ENCODE assay signal across 8 mouse cellular contexts in genomic region chr11:103080323-103081091, GRCm38 (mm10). TPM values are rescaled to one million over a fixed set of nuclear protein-coding genes. Genes with fewer than 3 reads are reported as not detected.
DNase-seq lines count a peak whose midpoint lies in the region; ATAC-seq and TF ChIP-seq lines count a peak whose summit lies in the region.

No protein-coding gene starts in this region.

- no peak for DNase-seq in kidney, postnatal 10 days
- peak; percentile 32 for DNase-seq in liver, postnatal 0 days
- peak; percentile 53 for DNase-seq in thymus, postnatal 4 days
- DNase-seq in kidney, adult 9 months, result no peak
- no peak for DNase-seq in c-Kit-positive CD71-positive TER-119-positive erythroid progenitor cells, embryonic 14.5 days (ENCODE audit: low spot score)

- no peak for TF ChIP-seq POLR2A in bone marrow macrophage, adult 2 months (IDR thresholded peaks at IDR 0.05; ENCODE audit: borderline replicate concordance, low read depth, low read length)

- peak overlapping the region; percentile 59 for H3K4me2 ChIP-seq in kidney, embryonic 15.5 days
- H3K4me2 ChIP-seq in forebrain, embryonic 16.5 days (ENCODE audit: low read length), result peak overlapping the region; percentile 55
- peak overlapping the region; percentile 58 for H3K4me2 ChIP-seq in liver, postnatal 0 days (ENCODE audit: low read depth, low read length)

- H3K4me3 ChIP-seq in kidney, embryonic 15.5 days (replicated peaks), result peak overlapping the region; percentile 36
- H3K4me3 ChIP-seq in bone marrow macrophage, adult 2 months (ENCODE audit: insufficient read depth, low read length), result no peak overlapping the region
- H3K4me3 ChIP-seq in forebrain, embryonic 16.5 days (replicated peaks; ENCODE audit: low read length), result peak overlapping the region; percentile 32
- H3K4me3 ChIP-seq in liver, postnatal 0 days (ENCODE audit: low read depth, low read length), result peak overlapping the region; percentile 28

- peak; percentile 75 for ATAC-seq in kidney, embryonic 15.5 days (replicated peaks; ENCODE audit: low FRiP score)
- ATAC-seq in forebrain, embryonic 16.5 days, result no peak
- ATAC-seq in liver, postnatal 0 days, result 0 out of 2 replicates have a peak, but pooled peaks have one; percentile 31

- no peak overlapping the region for H3K27ac ChIP-seq in kidney, embryonic 15.5 days
- H3K27ac ChIP-seq in bone marrow macrophage, adult 2 months (ENCODE audit: insufficient read depth, low read depth, low read length), result no peak overlapping the region
- no peak overlapping the region for H3K27ac ChIP-seq in forebrain, embryonic 16.5 days (ENCODE audit: low read length)
- H3K27ac ChIP-seq in liver, postnatal 0 days (ENCODE audit: low read depth), result no peak overlapping the region

- no peaks in the 10 kb centered on the region for H3K36me3 ChIP-seq in kidney, embryonic 15.5 days
- no peaks in the 10 kb centered on the region for H3K36me3 ChIP-seq in forebrain, embryonic 16.5 days (ENCODE audit: control insufficient read depth, insufficient read depth)
- no peaks in the 10 kb centered on the region for H3K36me3 ChIP-seq in liver, postnatal 0 days (replicated peaks; ENCODE audit: insufficient read depth, low read length)

- H3K4me1 ChIP-seq in kidney, embryonic 15.5 days, result peaks cover 14% of the 10 kb centered on the region
- H3K4me1 ChIP-seq in bone marrow macrophage, adult 2 months (ENCODE audit: control insufficient read depth, insufficient read depth, low read length), result no peaks in the 10 kb centered on the region
- peaks cover 10% of the 10 kb centered on the region for H3K4me1 ChIP-seq in forebrain, embryonic 16.5 days (replicated peaks; ENCODE audit: control insufficient read depth, insufficient read depth, low read length)
- H3K4me1 ChIP-seq in liver, postnatal 0 days (ENCODE audit: insufficient read depth), result peaks cover 9% of the 10 kb centered on the region

- H3K9me3 ChIP-seq in kidney, embryonic 15.5 days (replicated peaks), result no peaks in the 10 kb centered on the region
- no peaks in the 10 kb centered on the region for H3K9me3 ChIP-seq in forebrain, embryonic 16.5 days (ENCODE audit: control insufficient read depth, low read length)
- H3K9me3 ChIP-seq in liver, postnatal 0 days (ENCODE audit: low read length), result no peaks in the 10 kb centered on the region

- TF ChIP-seq CTCF in bone marrow macrophage, adult 2 months (IDR thresholded peaks at IDR 0.05; ENCODE audit: low read depth, low read length), result peak; percentile 24; the same call in 1 of the 2 replicates
- TF ChIP-seq CTCF in liver, postnatal 0 days (IDR thresholded peaks at IDR 0.05; ENCODE audit: low read depth), result peak; percentile 45

- WGBS in kidney, embryonic 15.5 days, result 2% methylated on average over 43 of the region's 43 CpGs
- WGBS in forebrain, embryonic 16.5 days, result 2% methylated on average over 42 of the region's 43 CpGs
- WGBS in liver, postnatal 0 days (ENCODE audit: insufficient replicate concordance), result 10% methylated on average over 39 of the region's 43 CpGs

- peaks cover 40% of the 10 kb centered on the region for H3K27me3 ChIP-seq in kidney, embryonic 15.5 days
- peaks cover 20% of the 10 kb centered on the region for H3K27me3 ChIP-seq in forebrain, embryonic 16.5 days (replicated peaks; ENCODE audit: control insufficient read depth, insufficient read depth, low read length)
- H3K27me3 ChIP-seq in liver, postnatal 0 days (ENCODE audit: insufficient read depth, low read length), result peaks cover 12% of the 10 kb centered on the region

- peak overlapping the region; percentile 24; the same call in 1 of the 2 replicates for H3K9ac ChIP-seq in kidney, embryonic 15.5 days
- peak overlapping the region; percentile 42 for H3K9ac ChIP-seq in forebrain, embryonic 16.5 days (replicated peaks; ENCODE audit: low read depth, low read length)
- 0 out of 2 replicates have a peak overlapping the region, but pooled peaks have one; percentile 30 for H3K9ac ChIP-seq in liver, postnatal 0 days (replicated peaks)

- no peak for TF ChIP-seq EP300 in liver, postnatal 0 days (IDR thresholded peaks at IDR 0.05; ENCODE audit: low read depth)

RNA-seq across cellular contexts. Expression of gene Plcd3, which starts 21.0 kb away (rescaled TPM):
- polyA plus RNA-seq in kidney, embryonic 15.5 days (2015; fragmentation: Nextera tagmentation; extraction: Ambion mirVana), result 6.2 and 6.4 TPM in 2 replicates
- 1.7 and 2.3 TPM in 2 replicates for polyA plus RNA-seq in bone marrow macrophage, adult 2 months (2012; ENCODE audit: insufficient read depth, insufficient read length, missing spikeins)
- polyA plus RNA-seq in forebrain, embryonic 16.5 days (2015; fragmentation: Nextera tagmentation; extraction: Ambion mirVana), result 2.5 and 2.6 TPM in 2 replicates
- polyA plus RNA-seq in liver, postnatal 0 days (2015; fragmentation: Nextera tagmentation; extraction: Ambion mirVana), result 0.82 and 0.85 TPM in 2 replicates

RNA-seq across cellular contexts. Expression of gene Acbd4, which starts 21.0 kb away (rescaled TPM):
- polyA plus RNA-seq in kidney, embryonic 15.5 days (2015; fragmentation: Nextera tagmentation; extraction: Ambion mirVana), result 19.4 and 25.3 TPM in 2 replicates
- polyA plus RNA-seq in bone marrow macrophage, adult 2 months (2012; ENCODE audit: insufficient read depth, insufficient read length, missing spikeins), result 27.4 and 30.4 TPM in 2 replicates
- 17.0 and 17.8 TPM in 2 replicates for polyA plus RNA-seq in forebrain, embryonic 16.5 days (2015; fragmentation: Nextera tagmentation; extraction: Ambion mirVana)
- polyA plus RNA-seq in liver, postnatal 0 days (2015; fragmentation: Nextera tagmentation; extraction: Ambion mirVana), result 56.5 and 57.0 TPM in 2 replicates

RNA-seq across cellular contexts. Expression of gene Hexim1, which starts 35.5 kb away (rescaled TPM):
- 5.0 and 5.5 TPM in 2 replicates for polyA plus RNA-seq in kidney, embryonic 15.5 days (2015; fragmentation: Nextera tagmentation; extraction: Ambion mirVana)
- 43.7 and 44.3 TPM in 2 replicates for polyA plus RNA-seq in bone marrow macrophage, adult 2 months (2012; ENCODE audit: insufficient read depth, insufficient read length, missing spikeins)
- polyA plus RNA-seq in forebrain, embryonic 16.5 days (2015; fragmentation: Nextera tagmentation; extraction: Ambion mirVana), result 3.5 and 4.1 TPM in 2 replicates
- polyA plus RNA-seq in liver, postnatal 0 days (2015; fragmentation: Nextera tagmentation; extraction: Ambion mirVana), result 2.6 and 2.7 TPM in 2 replicates

RNA-seq across cellular contexts. Expression of gene Hexim2, which starts 51.7 kb away (rescaled TPM):
- 9.2 and 10.7 TPM in 2 replicates for polyA plus RNA-seq in kidney, embryonic 15.5 days (2015; fragmentation: Nextera tagmentation; extraction: Ambion mirVana)
- polyA plus RNA-seq in bone marrow macrophage, adult 2 months (2012; ENCODE audit: insufficient read depth, insufficient read length, missing spikeins), result 3.1 and 3.6 TPM in 2 replicates
- polyA plus RNA-seq in forebrain, embryonic 16.5 days (2015; fragmentation: Nextera tagmentation; extraction: Ambion mirVana), result 19.9 and 25.9 TPM in 2 replicates
- 3.4 and 3.7 TPM in 2 replicates for polyA plus RNA-seq in liver, postnatal 0 days (2015; fragmentation: Nextera tagmentation; extraction: Ambion mirVana)

RNA-seq across cellular contexts. Expression of gene Dcakd, which starts 52.4 kb away (rescaled TPM):
- 165 and 187 TPM in 2 replicates for polyA plus RNA-seq in kidney, embryonic 15.5 days (2015; fragmentation: Nextera tagmentation; extraction: Ambion mirVana)
- 40.9 and 43.2 TPM in 2 replicates for polyA plus RNA-seq in bone marrow macrophage, adult 2 months (2012; ENCODE audit: insufficient read depth, insufficient read length, missing spikeins)
- 162 and 166 TPM in 2 replicates for polyA plus RNA-seq in forebrain, embryonic 16.5 days (2015; fragmentation: Nextera tagmentation; extraction: Ambion mirVana)
- polyA plus RNA-seq in liver, postnatal 0 days (2015; fragmentation: Nextera tagmentation; extraction: Ambion mirVana), result 32.3 and 32.5 TPM in 2 replicates

Comparison
In these comparisons a context has a peak if more than half of its experiments do, and no peak if none do; other contexts are left out.
1. DNase-seq: peak in liver, postnatal 0 days (single experiment) and thymus, postnatal 4 days (single experiment); none in kidney, postnatal 10 days (single experiment), kidney, adult 9 months (single experiment) and c-Kit-positive CD71-positive TER-119-positive erythroid progenitor cells, embryonic 14.5 days (single experiment).
2. Peak in every context shown above with its lines, with median percentiles within 50 percentile points of each other: H3K4me2 ChIP-seq and H3K9ac ChIP-seq.